Mouse (Mus musculus) neural tube, embryonic 11.5 days (tissue): Measurements from ENCODE around the gene Mrpl4. TPM values are rescaled to one million over a fixed set of nuclear protein-coding genes. Genes with fewer than 3 reads are reported as not detected.
A peak's percentile ranks its signal among the peaks of the same experiment; 100 is the strongest.

Experiments used
- ATAC-seq: fragments of 200-750 bp; cut with Nextera tagmentation; 2 replicates; pipeline ENCODE4 v1.8.0; 2017; ENCODE audit warnings: moderate number of reproducible peaks, mild to moderate bottlenecking, moderate TSS enrichment, moderate library complexity; ENCODE audit not compliant: insufficient read depth, low FRiP score, low TSS enrichment
- DNase-seq: peaks from one replicate; pipeline ENCODE4 v3.0.0-alpha.2; 2015; ENCODE audit warnings: low spot score
- H3K27ac ChIP-seq: fragments of 300-500 bp; sonication (generic); 2 replicates; pipeline ENCODE4 v1.5.1; 2014; ENCODE audit warnings: low read depth, mild to moderate bottlenecking, low read length
- H3K27me3 ChIP-seq: fragments of 300-500 bp; sonication (generic); 2 replicates; pipeline ENCODE4 v1.6.1; 2014; ENCODE audit warnings: mild to moderate bottlenecking, low read length, mixed read lengths; ENCODE audit not compliant: control insufficient read depth, insufficient read depth
- H3K36me3 ChIP-seq: fragments of 300-500 bp; sonication (generic); 2 replicates; pipeline ENCODE4 v1.6.1; 2014; ENCODE audit warnings: mild to moderate bottlenecking, low read length, moderate library complexity, mixed read lengths; ENCODE audit not compliant: control insufficient read depth, insufficient read depth
- H3K4me1 ChIP-seq: fragments of 300-500 bp; sonication (generic); 2 replicates; pipeline ENCODE4 v1.6.1; 2014; ENCODE audit warnings: low read length, mixed read lengths; ENCODE audit not compliant: control insufficient read depth, insufficient read depth
- H3K4me2 ChIP-seq: fragments of 300-500 bp; sonication (generic); 2 replicates; pipeline ENCODE4 v1.6.1; 2014; ENCODE audit warnings: low read depth, mild to moderate bottlenecking, moderate library complexity
- H3K4me3 ChIP-seq: fragments of 300-500 bp; sonication (generic); 2 replicates; pipeline ENCODE4 v1.5.1; 2014; ENCODE audit warnings: low read depth, low read length
- H3K9ac ChIP-seq: fragments of 300-500 bp; sonication (generic); 2 replicates; pipeline ENCODE4 v1.6.1; 2014; ENCODE audit warnings: mild to moderate bottlenecking, low read length
- H3K9me3 ChIP-seq: fragments of 300-500 bp; sonication (generic); 2 replicates; pipeline ENCODE4 v1.6.1; 2016; ENCODE audit warnings: low read length; ENCODE audit not compliant: control insufficient read depth
- WGBS: fragments of 180-500 bp; shearing (Covaris S2); extraction: QIAGEN DNeasy Blood & Tissue Kit; methylation state at CpG from one replicate; pipeline ENCODE4 v1.1.7; 2014; 5-methylcytosine and 5-hydroxymethylcytosine counted together
- polyA plus RNA-seq: library from polyadenylated mRNA; unstranded; fragments of >200 nt; fragmentation: Nextera tagmentation; extraction: Ambion mirVana; gene quantifications from 2 replicates; pipeline ENCODE4 v1.2.1, GENCODE M21; 2014

Mrpl4 gene
- polyA plus RNA-seq, 1 experiment from 2014 or later, result 135 TPM

DNA sequence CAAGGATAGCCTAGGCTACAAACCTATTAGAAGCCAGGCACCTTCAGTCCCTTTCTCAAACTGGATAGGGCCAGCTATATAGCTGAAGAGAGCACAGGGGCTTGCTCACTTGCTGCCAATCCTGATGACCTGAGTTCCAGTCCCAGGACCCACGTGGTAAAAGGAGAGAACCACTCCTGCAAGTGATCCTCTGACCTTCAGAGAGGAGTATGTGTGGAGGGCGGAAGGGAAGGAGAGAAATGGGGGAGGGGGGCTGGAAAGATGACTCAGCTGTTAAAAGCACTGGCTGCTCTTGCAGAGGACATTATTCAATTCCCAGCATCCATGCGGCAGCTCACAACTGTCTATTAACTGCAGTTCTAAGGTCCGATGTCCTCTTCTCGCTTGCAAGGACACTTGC is 23.4 kb upstream of the Mrpl4 start:
- Histone ChIP-seq H3K9me3 (no peaks in the 10 kb centered on the region), H3K27ac (no peak overlapping the region), H3K27me3 (no peaks in the 10 kb centered on the region), H3K4me2 (no peak overlapping the region), H3K4me1 (peaks cover 8% of the 10 kb centered on the region; the same call in 1 of the 2 replicates), H3K4me3 (no peak overlapping the region), H3K36me3 (no peaks in the 10 kb centered on the region), H3K9ac (no peak overlapping the region)
- DNase-seq (no peak), ATAC-seq (no peak)
- 70% methylated on average over 5 of the region's 5 CpGs for WGBS

DNA sequence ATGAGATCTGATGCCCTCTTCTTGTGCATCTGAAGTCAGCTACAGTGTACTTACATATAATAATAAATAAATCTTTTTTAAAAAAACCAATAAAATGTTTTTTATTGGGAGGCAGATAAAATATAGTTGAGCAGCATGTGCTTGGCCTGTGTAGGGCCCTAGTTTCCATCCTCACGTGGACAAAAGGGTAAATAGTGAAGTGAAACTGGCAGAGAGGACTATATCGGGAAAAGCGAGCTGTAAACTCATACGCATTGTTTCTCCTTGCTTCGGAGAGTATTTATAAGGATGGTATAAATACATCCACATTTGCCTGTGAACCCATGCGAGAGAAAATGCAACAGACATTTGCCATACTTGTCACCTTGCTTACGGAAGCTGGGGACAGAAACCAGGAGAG is 22.8 kb upstream of the Mrpl4 start:
- Histone ChIP-seq H3K4me1 (peaks cover 8% of the 10 kb centered on the region; the same call in 1 of the 2 replicates), H3K4me3 (no peak overlapping the region), H3K27me3 (no peaks in the 10 kb centered on the region), H3K9ac (no peak overlapping the region), H3K9me3 (no peaks in the 10 kb centered on the region), H3K27ac (no peak overlapping the region), H3K36me3 (no peaks in the 10 kb centered on the region), H3K4me2 (no peak overlapping the region)
- no peak for ATAC-seq
- WGBS, result 90% methylated on average over 7 of the region's 7 CpGs
- no peak for DNase-seq

DNA sequence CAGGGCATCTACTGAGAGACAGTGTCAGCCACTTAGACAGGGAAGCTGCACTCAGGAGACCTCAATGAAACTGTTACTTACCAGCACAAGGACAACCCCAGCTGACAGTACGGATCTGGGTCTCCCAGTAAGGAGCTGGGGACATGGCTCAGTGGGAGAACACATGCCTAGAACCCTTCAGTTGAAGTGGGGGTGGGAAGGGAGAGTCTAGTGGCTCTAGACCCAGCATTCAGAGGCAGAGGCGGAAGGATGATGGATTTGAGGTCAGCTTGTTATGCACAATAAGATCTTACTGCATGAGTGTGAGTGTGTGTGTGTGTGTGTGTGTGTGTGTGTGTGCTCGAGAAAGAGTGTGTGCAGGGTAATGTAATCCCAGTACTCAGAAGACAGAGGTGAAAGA is 20.4 kb upstream of the Mrpl4 start:
- H3K27me3 ChIP-seq, result no peaks in the 10 kb centered on the region
- no peak for ATAC-seq
- no peak for DNase-seq
- H3K4me2 ChIP-seq, result no peak overlapping the region
- H3K36me3 ChIP-seq, result no peaks in the 10 kb centered on the region
- H3K9ac ChIP-seq, result no peak overlapping the region
- WGBS, result 71% methylated on average over 3 of the region's 3 CpGs
- H3K4me3 ChIP-seq, result no peak overlapping the region
- no peak overlapping the region for H3K27ac ChIP-seq
- no peaks in the 10 kb centered on the region for H3K4me1 ChIP-seq
- H3K9me3 ChIP-seq, result no peaks in the 10 kb centered on the region

DNA sequence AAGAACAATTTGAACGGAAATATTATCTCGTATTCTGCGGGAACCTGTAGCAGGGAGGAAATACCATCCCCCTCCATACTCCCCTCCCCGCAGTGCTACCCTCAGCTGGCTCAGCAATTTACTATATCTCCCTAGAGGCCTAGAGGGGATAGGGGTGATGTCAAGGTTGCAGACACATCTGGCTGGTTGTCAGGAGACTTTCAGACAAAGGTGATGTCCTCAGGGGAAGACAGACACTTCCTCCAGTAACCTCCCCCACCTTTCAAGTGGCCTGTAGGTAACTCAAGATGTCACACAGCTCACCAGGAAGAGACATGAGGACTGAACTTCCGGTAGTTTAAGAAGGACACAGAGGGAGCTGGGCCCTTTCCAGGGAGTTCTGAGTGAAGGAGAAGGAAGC is 19.4 kb upstream of the Mrpl4 start:
- Histone ChIP-seq H3K9me3 (no peaks in the 10 kb centered on the region), H3K4me2 (no peak overlapping the region), H3K4me1 (no peaks in the 10 kb centered on the region), H3K27ac (no peak overlapping the region), H3K27me3 (0 out of 2 replicates have a peak, but pooled peaks cover 2% of the 10 kb centered on the region), H3K9ac (no peak overlapping the region), H3K36me3 (no peaks in the 10 kb centered on the region), H3K4me3 (no peak overlapping the region)
- no peak for ATAC-seq
- DNase-seq, result no peak
- 72% methylated on average over 5 of the region's 5 CpGs for WGBS

DNA sequence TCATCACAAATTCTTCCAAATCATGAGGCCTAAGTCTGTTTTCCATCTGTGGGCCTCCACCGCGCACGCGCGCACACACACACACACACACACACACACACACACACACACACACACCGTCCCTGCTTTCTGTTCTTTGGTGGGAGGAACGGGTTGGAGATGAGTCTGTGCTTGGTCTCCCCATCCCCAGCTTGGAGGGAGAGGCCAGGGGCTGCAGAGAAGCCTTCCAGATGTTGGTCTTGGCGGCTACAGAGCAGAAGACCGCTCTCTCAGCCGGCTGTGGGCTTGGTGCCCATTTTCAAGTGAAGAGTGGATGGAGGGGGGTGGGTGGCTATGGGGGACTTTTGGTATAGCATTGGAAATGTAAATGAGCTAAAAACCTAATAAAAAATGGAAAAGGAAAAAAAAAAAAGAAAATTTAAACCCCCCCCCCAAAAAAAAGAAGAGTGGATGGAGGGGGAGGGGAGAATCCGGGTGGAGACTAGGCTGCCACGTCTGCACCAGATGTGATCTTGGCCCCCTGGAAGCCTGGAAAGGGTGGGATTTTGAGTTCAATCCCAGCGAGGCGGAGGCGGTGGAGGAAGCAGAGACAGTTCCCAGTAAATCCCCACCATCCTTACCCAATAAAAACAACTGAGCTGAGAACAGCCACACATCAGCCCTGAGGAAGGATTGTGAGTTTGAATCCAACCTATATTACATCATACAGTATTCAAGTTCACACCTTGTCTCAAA is 15.4 kb upstream of the Mrpl4 start:
- no peak overlapping the region for H3K9ac ChIP-seq
- DNase-seq (no peak), ATAC-seq (no peak)
- H3K4me3 ChIP-seq, result no peak overlapping the region
- peaks cover 4% of the 10 kb centered on the region; the same call in 1 of the 2 replicates for H3K4me1 ChIP-seq
- 65% methylated on average over 15 of the region's 15 CpGs for WGBS
- H3K27me3 ChIP-seq, result 0 out of 2 replicates have a peak, but pooled peaks cover 3% of the 10 kb centered on the region
- H3K27ac ChIP-seq, result no peak overlapping the region
- no peaks in the 10 kb centered on the region for H3K36me3 ChIP-seq
- no peaks in the 10 kb centered on the region for H3K9me3 ChIP-seq
- no peak overlapping the region for H3K4me2 ChIP-seq

DNA sequence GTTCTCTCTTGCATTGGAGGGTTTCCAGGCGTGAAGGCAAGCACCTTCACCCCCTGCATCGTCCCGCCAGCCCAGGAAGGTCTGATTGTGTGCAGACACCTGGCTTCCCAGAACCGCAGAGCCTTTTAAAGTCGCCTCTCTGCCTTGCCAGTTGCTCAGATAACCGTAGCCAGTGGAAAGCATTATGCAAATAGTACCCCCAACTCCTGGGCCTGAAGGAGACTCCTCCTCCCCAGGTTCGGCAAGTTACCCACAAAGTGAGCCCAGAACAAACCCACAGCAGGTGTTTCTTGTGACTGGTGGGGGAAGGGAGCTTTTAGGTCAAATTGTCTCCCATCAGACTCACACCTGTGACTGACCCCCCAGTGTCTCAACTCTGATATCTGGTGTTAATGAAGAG is 14.6 kb upstream of the Mrpl4 start:
- Histone ChIP-seq H3K4me2 (no peak overlapping the region), H3K4me3 (no peak overlapping the region), H3K27ac (no peak overlapping the region), H3K4me1 (peaks cover 4% of the 10 kb centered on the region; the same call in 1 of the 2 replicates), H3K9me3 (no peaks in the 10 kb centered on the region), H3K9ac (no peak overlapping the region), H3K27me3 (0 out of 2 replicates have a peak, but pooled peaks cover 3% of the 10 kb centered on the region), H3K36me3 (no peaks in the 10 kb centered on the region)
- no peak for DNase-seq
- ATAC-seq, result no peak
- WGBS, result 23% methylated on average over 7 of the region's 7 CpGs

DNA sequence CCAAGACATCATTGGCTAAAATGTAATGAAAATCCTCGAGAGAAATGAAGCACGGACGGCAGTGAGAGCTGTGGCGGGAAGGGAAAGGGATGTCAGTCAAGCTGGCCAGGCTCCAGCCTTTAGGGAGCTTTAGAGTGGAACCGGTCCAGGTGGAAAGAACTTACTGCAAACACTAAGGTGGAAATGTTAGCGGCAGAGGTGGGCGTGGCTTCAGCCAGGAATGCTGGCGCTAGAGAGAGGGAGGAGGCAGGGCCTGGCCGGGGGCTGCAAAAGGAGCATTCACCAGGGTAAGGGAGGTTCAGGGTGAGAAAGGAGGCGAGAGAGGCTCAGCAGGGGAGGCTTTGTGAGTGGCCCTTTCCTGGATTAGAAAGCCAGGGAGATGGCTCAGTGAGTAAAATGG is 11.7 kb upstream of the Mrpl4 start:
- ATAC-seq, result no peak
- DNase-seq, result no peak
- H3K27me3 ChIP-seq, result 0 out of 2 replicates have a peak, but pooled peaks cover 3% of the 10 kb centered on the region
- H3K9me3 ChIP-seq, result no peaks in the 10 kb centered on the region
- no peak overlapping the region for H3K4me3 ChIP-seq
- no peak overlapping the region for H3K4me2 ChIP-seq
- peak overlapping the region; percentile 35; the same call in 1 of the 2 replicates for H3K9ac ChIP-seq
- no peaks in the 10 kb centered on the region for H3K36me3 ChIP-seq
- no peak overlapping the region for H3K27ac ChIP-seq
- H3K4me1 ChIP-seq, result peaks cover 4% of the 10 kb centered on the region; the same call in 1 of the 2 replicates
- 4% methylated on average over 10 of the region's 10 CpGs for WGBS

DNA sequence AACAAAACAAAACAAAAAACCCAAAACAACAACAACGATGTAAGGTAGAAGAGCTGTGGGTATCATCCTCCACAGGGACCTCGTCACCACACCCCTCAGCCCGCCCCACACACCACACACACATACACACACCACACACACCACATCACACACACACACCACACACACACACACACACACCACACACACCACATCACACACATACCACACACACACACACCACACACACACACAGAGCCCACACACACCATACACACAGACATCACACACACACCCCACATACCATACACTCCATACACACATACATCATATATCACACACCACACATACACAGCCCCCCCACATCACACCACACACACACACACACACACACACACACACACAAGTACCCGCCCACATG is 11.0 kb upstream of the Mrpl4 start:
- WGBS, result 93% methylated on average over 4 of the region's 4 CpGs
- no peak overlapping the region for H3K9ac ChIP-seq

More for the DNA sequence above, 11.0 kb upstream of the Mrpl4 start:
- ATAC-seq (no peak), DNase-seq (no peak)
- no peak overlapping the region for H3K4me2 ChIP-seq
- no peak overlapping the region for H3K27ac ChIP-seq
- no peak overlapping the region for H3K4me3 ChIP-seq
- peaks cover 4% of the 10 kb centered on the region; the same call in 1 of the 2 replicates for H3K4me1 ChIP-seq
- no peaks in the 10 kb centered on the region for H3K9me3 ChIP-seq
- H3K36me3 ChIP-seq, result no peaks in the 10 kb centered on the region
- 0 out of 2 replicates have a peak, but pooled peaks cover 3% of the 10 kb centered on the region for H3K27me3 ChIP-seq
